Mouse (Mus musculus) E14TG2a.4 (cell line): Measurements from ENCODE around the gene Depdc5.

Experiments used
- CTCF ChIP-seq: conservative IDR thresholded peaks from 2 replicates; pipeline ENCODE4 v1.5.1; 2014; ENCODE audit warnings: low read length
- NANOG ChIP-seq: IDR thresholded peaks from 2 replicates; pipeline ENCODE4 v1.6.1; 2014; ENCODE audit warnings: borderline replicate concordance, low read length, mixed read lengths

GRCm38 (mm10) chr5:33028656-33029055, 165.2 kb downstream of the Depdc5 start:
- TF ChIP-seq CTCF = no peak
- no peak for TF ChIP-seq NANOG
